8 mouse cellular contexts compared by ENCODE assay signal in genomic region chr14:34375415-34375904, GRCm38 (mm10). TPM values are rescaled to one million over a fixed set of nuclear protein-coding genes. Genes with fewer than 3 reads are reported as not detected.
DNase-seq lines count a peak whose midpoint lies in the region; ATAC-seq and TF ChIP-seq lines count a peak whose summit lies in the region.

Gene Mmrn2, plus strand, starts transcription at chr14:34375465.

- WGBS in lung, embryonic 16.5 days = 67% methylated on average over 13 of the region's 13 CpGs
- 80% methylated on average over 13 of the region's 13 CpGs for WGBS in embryonic facial prominence, embryonic 15.5 days
- 73% methylated on average over 13 of the region's 13 CpGs for WGBS in hindbrain, embryonic 12.5 days
- WGBS in small intestine, adult 2 months = 84% methylated on average over 13 of the region's 13 CpGs
- WGBS in midbrain, embryonic 13.5 days = 84% methylated on average over 13 of the region's 13 CpGs

- peak within 1 kb of the TSS; percentile 40 for H3K4me3 ChIP-seq in lung, embryonic 16.5 days (ENCODE audit: low read length)
- H3K4me3 ChIP-seq in embryonic facial prominence, embryonic 15.5 days (replicated peaks) = peak within 1 kb of the TSS; percentile 3; the same call in 1 of the 2 replicates
- peak within 1 kb of the TSS; percentile 13 for H3K4me3 ChIP-seq in hindbrain, embryonic 12.5 days
- peak within 1 kb of the TSS; percentile 41 for H3K4me3 ChIP-seq in small intestine, adult 2 months (ENCODE audit: low read depth, low read length)
- no peak within 1 kb of the TSS for H3K4me3 ChIP-seq in midbrain, embryonic 13.5 days (replicated peaks)

- ATAC-seq in lung, embryonic 16.5 days (ENCODE audit: low read depth) = no peak
- ATAC-seq in embryonic facial prominence, embryonic 15.5 days (ENCODE audit: insufficient number of reproducible peaks, low FRiP score, low TSS enrichment, low read depth) = no peak
- ATAC-seq in hindbrain, embryonic 12.5 days (ENCODE audit: low FRiP score) = no peak
- ATAC-seq in midbrain, embryonic 13.5 days = no peak

- H3K9ac ChIP-seq in lung, embryonic 16.5 days (ENCODE audit: low read length) = peak within 1 kb of the TSS; percentile 50
- H3K9ac ChIP-seq in embryonic facial prominence, embryonic 15.5 days = no peak within 1 kb of the TSS
- 0 out of 2 replicates have a peak within 1 kb of the TSS, but pooled peaks have one; percentile 10 for H3K9ac ChIP-seq in hindbrain, embryonic 12.5 days
- H3K9ac ChIP-seq in midbrain, embryonic 13.5 days (replicated peaks) = no peak within 1 kb of the TSS

- H3K27ac ChIP-seq in lung, embryonic 16.5 days (ENCODE audit: low read length) = 0 out of 2 replicates have a peak within 1 kb of the TSS, but pooled peaks have one; percentile 43
- no peak within 1 kb of the TSS for H3K27ac ChIP-seq in embryonic facial prominence, embryonic 15.5 days (replicated peaks)
- peak within 1 kb of the TSS; percentile 66 for H3K27ac ChIP-seq in hindbrain, embryonic 12.5 days
- 0 out of 2 replicates have a peak within 1 kb of the TSS, but pooled peaks have one; percentile 12 for H3K27ac ChIP-seq in small intestine, adult 2 months (ENCODE audit: insufficient read depth, low read depth, low read length)
- H3K27ac ChIP-seq in midbrain, embryonic 13.5 days = no peak within 1 kb of the TSS

- no peak for DNase-seq in lung, postnatal 25 days (ENCODE audit: low spot score)
- DNase-seq in frontal cortex, adult 2 months (ENCODE audit: extremely low spot score in 1 of 2, low spot score in 1 of 2) = no peak
- DNase-seq in kidney, postnatal 10 days = no peak

- no peak for TF ChIP-seq CTCF in small intestine, adult 2 months (IDR thresholded peaks at IDR 0.05; ENCODE audit: extremely low read depth, insufficient read length, insufficient replicate concordance, low read depth, low read length)

- H3K36me3 ChIP-seq in lung, embryonic 16.5 days (ENCODE audit: control insufficient read depth, insufficient read depth, low read length) = no peaks in the 10 kb centered on the region
- no peaks in the 10 kb centered on the region for H3K36me3 ChIP-seq in embryonic facial prominence, embryonic 15.5 days
- H3K36me3 ChIP-seq in hindbrain, embryonic 12.5 days = no peaks in the 10 kb centered on the region
- no peaks in the 10 kb centered on the region for H3K36me3 ChIP-seq in small intestine, adult 2 months (ENCODE audit: control insufficient read depth, insufficient read depth, low read length)
- H3K36me3 ChIP-seq in midbrain, embryonic 13.5 days = no peaks in the 10 kb centered on the region

- TF ChIP-seq POLR2A in small intestine, adult 2 months (IDR thresholded peaks at IDR 0.05; ENCODE audit: low read depth, low read length) = no peak

- peaks cover 24% of the 10 kb centered on the region for H3K4me1 ChIP-seq in lung, embryonic 16.5 days (replicated peaks; ENCODE audit: control insufficient read depth, insufficient read depth, low read length)
- H3K4me1 ChIP-seq in embryonic facial prominence, embryonic 15.5 days = peaks cover 27% of the 10 kb centered on the region
- peaks cover 21% of the 10 kb centered on the region for H3K4me1 ChIP-seq in hindbrain, embryonic 12.5 days
- no peaks in the 10 kb centered on the region for H3K4me1 ChIP-seq in small intestine, adult 2 months (ENCODE audit: control insufficient read depth, insufficient read depth, insufficient read length, low read length)
- H3K4me1 ChIP-seq in midbrain, embryonic 13.5 days (replicated peaks) = peaks cover 16% of the 10 kb centered on the region; the same call in 1 of the 2 replicates

- H3K27me3 ChIP-seq in lung, embryonic 16.5 days (ENCODE audit: control insufficient read depth, insufficient read depth, low read depth, low read length) = no peaks in the 10 kb centered on the region
- H3K27me3 ChIP-seq in embryonic facial prominence, embryonic 15.5 days = no peaks in the 10 kb centered on the region
- no peaks in the 10 kb centered on the region for H3K27me3 ChIP-seq in hindbrain, embryonic 12.5 days
- no peaks in the 10 kb centered on the region for H3K27me3 ChIP-seq in small intestine, adult 2 months (ENCODE audit: control insufficient read depth, insufficient read depth, low read length)
- H3K27me3 ChIP-seq in midbrain, embryonic 13.5 days = no peaks in the 10 kb centered on the region

- H3K4me2 ChIP-seq in lung, embryonic 16.5 days (ENCODE audit: low read depth, low read length) = peak within 1 kb of the TSS; percentile 49
- 0 out of 2 replicates have a peak within 1 kb of the TSS, but pooled peaks have one; percentile 1 for H3K4me2 ChIP-seq in embryonic facial prominence, embryonic 15.5 days (replicated peaks)
- peak within 1 kb of the TSS; percentile 21; the same call in 1 of the 2 replicates for H3K4me2 ChIP-seq in hindbrain, embryonic 12.5 days (replicated peaks)
- H3K4me2 ChIP-seq in midbrain, embryonic 13.5 days (replicated peaks) = no peak within 1 kb of the TSS

- H3K9me3 ChIP-seq in lung, embryonic 16.5 days (ENCODE audit: control insufficient read depth, low read length) = no peaks in the 10 kb centered on the region
- no peaks in the 10 kb centered on the region for H3K9me3 ChIP-seq in embryonic facial prominence, embryonic 15.5 days (replicated peaks)
- no peaks in the 10 kb centered on the region for H3K9me3 ChIP-seq in hindbrain, embryonic 12.5 days (replicated peaks)
- H3K9me3 ChIP-seq in midbrain, embryonic 13.5 days = no peaks in the 10 kb centered on the region

RNA-seq across cellular contexts. Expression of gene Mmrn2, which starts in this region (rescaled TPM):
- polyA plus RNA-seq in lung, embryonic 16.5 days (2015; fragmentation: Nextera tagmentation; extraction: Ambion mirVana) = 14.8 and 15.6 TPM in 2 replicates
- polyA plus RNA-seq in embryonic facial prominence, embryonic 15.5 days (2015; fragmentation: Nextera tagmentation; extraction: Ambion mirVana) = 8.4 and 8.8 TPM in 2 replicates
- polyA plus RNA-seq in hindbrain, embryonic 12.5 days (2016; fragmentation: Nextera tagmentation; extraction: Ambion mirVana) = 7.0 and 7.3 TPM in 2 replicates
- 3.5 and 5.5 TPM in 2 replicates for polyA plus RNA-seq in small intestine, adult 2 months (2012; rRNA removed)
- 2.9 and 3.2 TPM in 2 replicates for polyA plus RNA-seq in frontal cortex, adult 2 months (2012; rRNA removed)
- polyA plus RNA-seq in midbrain, embryonic 13.5 days (2015; fragmentation: Nextera tagmentation; extraction: Ambion mirVana) = 4.9 and 5.5 TPM in 2 replicates

Comparison
In these comparisons a context has a peak if more than half of its experiments do, and no peak if none do; other contexts are left out.
1. H3K27ac ChIP-seq: peak in lung, embryonic 16.5 days (single experiment), hindbrain, embryonic 12.5 days (single experiment) and small intestine, adult 2 months (single experiment); none in embryonic facial prominence, embryonic 15.5 days (single experiment) and midbrain, embryonic 13.5 days (single experiment).
2. H3K9ac ChIP-seq: peak in lung, embryonic 16.5 days (single experiment) and hindbrain, embryonic 12.5 days (single experiment); none in embryonic facial prominence, embryonic 15.5 days (single experiment) and midbrain, embryonic 13.5 days (single experiment).